Mouse (Mus musculus) lung, embryonic 15.5 days (tissue): ENCODE measurements around the gene Ctrb1. TPM values are rescaled to one million over a fixed set of nuclear protein-coding genes. Genes with fewer than 3 reads are reported as not detected.
"Not testable (repeated sequence)": the region's sequence is repeated elsewhere in the genome, so short reads cannot be mapped to it uniquely, and the experiment has no call there.

Source experiments
- ATAC-seq: fragments of 200-750 bp; cut with Nextera tagmentation; 2 replicates; pipeline ENCODE4 v1.8.0; 2017; ENCODE audit warnings: moderate number of reproducible peaks, borderline replicate concordance; ENCODE audit not compliant: low FRiP score, low TSS enrichment; ENCODE audit errors: extremely low read depth
- H3K27ac ChIP-seq: fragments of 300-500 bp; sonication (generic); 2 replicates; pipeline ENCODE4 v1.5.1; 2015; ENCODE audit warnings: moderate library complexity, mild to moderate bottlenecking, inconsistent platforms
- H3K27me3 ChIP-seq: fragments of 300-500 bp; sonication (generic); 2 replicates; pipeline ENCODE4 v1.6.1; 2015; ENCODE audit warnings: inconsistent platforms
- H3K36me3 ChIP-seq: fragments of 300-500 bp; sonication (generic); 2 replicates; pipeline ENCODE4 v1.6.1; 2015; ENCODE audit warnings: inconsistent platforms
- H3K4me1 ChIP-seq: fragments of 300-500 bp; sonication (generic); 2 replicates; pipeline ENCODE4 v1.6.1; 2015; ENCODE audit warnings: inconsistent platforms
- H3K4me2 ChIP-seq: fragments of 300-500 bp; sonication (generic); 2 replicates; pipeline ENCODE4 v1.6.1; 2015; ENCODE audit warnings: inconsistent platforms, mild to moderate bottlenecking, moderate library complexity
- H3K4me3 ChIP-seq: fragments of 300-500 bp; sonication (generic); 2 replicates; pipeline ENCODE4 v1.5.1; 2015; ENCODE audit warnings: mild to moderate bottlenecking, inconsistent platforms
- H3K9ac ChIP-seq: fragments of 300-500 bp; sonication (generic); 2 replicates; pipeline ENCODE4 v1.6.1; 2015; ENCODE audit warnings: inconsistent platforms
- H3K9me3 ChIP-seq: fragments of 300-500 bp; sonication (generic); 2 replicates; pipeline ENCODE4 v1.6.1; 2016; ENCODE audit warnings: inconsistent platforms
- WGBS: fragments of 180-500 bp; shearing (Covaris S2); methylation state at CpG from one replicate; pipeline ENCODE4 v1.1.7; 2015; 5-methylcytosine and 5-hydroxymethylcytosine counted together
- polyA plus RNA-seq: library from polyadenylated mRNA; unstranded; fragments of >200 nt; fragmentation: Nextera tagmentation; extraction: Ambion mirVana; gene quantifications from 2 replicates; pipeline ENCODE4 v1.2.1, GENCODE M21; 2015

Ctrb1 gene
- polyA plus RNA-seq, 1 experiment from 2014 or later = 0.17 TPM

DNA sequence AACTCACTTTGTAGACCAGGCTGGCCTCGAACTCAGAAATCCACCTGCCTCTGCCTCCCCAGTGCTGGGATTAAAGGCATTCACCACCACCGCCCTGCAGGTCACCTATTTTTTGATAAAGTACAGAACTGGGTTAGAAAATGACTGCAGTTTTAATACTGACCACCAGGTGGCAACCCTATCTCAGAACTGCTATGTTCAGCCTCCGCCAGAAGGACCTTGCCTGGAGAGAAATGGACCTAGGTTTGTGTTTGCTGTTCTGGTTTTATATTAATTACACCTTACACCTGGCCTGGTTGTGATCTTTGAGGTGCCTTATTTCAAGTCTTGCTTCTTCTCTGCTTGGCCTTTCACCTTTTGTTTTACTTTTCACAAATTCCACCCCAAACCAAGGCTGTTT, 12.7 kb downstream of the Ctrb1 start:
- no peak overlapping the region for H3K27ac ChIP-seq

DNA sequence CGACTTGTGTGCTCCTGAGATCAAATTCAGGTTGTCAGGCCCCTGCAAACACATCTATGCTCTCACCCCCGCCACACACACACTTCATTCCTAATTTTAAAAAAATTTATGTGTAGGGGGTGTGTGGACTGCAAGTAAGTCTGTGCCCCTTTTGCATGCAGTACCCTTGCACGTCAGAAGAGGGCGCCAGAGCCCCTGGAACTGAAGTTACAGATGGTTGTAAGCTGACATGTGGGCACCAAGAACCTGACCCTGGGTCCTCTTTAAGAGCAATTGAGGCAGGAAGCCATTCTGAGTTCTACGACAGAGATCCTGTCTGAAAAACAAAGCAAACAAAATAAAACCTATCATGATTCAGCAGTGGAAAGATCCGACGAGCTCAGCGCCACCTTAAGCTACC, 14.6 kb downstream of the Ctrb1 start:
- no peaks in the 10 kb centered on the region; the same call in 1 of the 2 replicates for H3K9me3 ChIP-seq
- H3K4me3 ChIP-seq = no peak overlapping the region
- WGBS = 76% methylated on average over 8 of the region's 8 CpGs
- ATAC-seq = no peak
- H3K36me3 ChIP-seq = 0 out of 2 replicates have a peak, but pooled peaks cover 2% of the 10 kb centered on the region
- no peaks in the 10 kb centered on the region for H3K4me1 ChIP-seq
- H3K27me3 ChIP-seq = no peaks in the 10 kb centered on the region
- no peak overlapping the region for H3K27ac ChIP-seq
- no peak overlapping the region for H3K4me2 ChIP-seq
- no peak overlapping the region for H3K9ac ChIP-seq

More for the DNA sequence above, 12.7 kb downstream of the Ctrb1 start:
- 0 out of 2 replicates have a peak, but pooled peaks have one; percentile 49 for ATAC-seq
- Histone ChIP-seq H3K36me3 (no peaks in the 10 kb centered on the region), H3K9me3 (no peaks in the 10 kb centered on the region; the same call in 1 of the 2 replicates), H3K9ac (no peak overlapping the region), H3K27me3 (no peaks in the 10 kb centered on the region), H3K4me2 (no peak overlapping the region), H3K4me1 (no peaks in the 10 kb centered on the region), H3K4me3 (no peak overlapping the region)
- WGBS = 16% methylated on average over 3 of the region's 3 CpGs

DNA sequence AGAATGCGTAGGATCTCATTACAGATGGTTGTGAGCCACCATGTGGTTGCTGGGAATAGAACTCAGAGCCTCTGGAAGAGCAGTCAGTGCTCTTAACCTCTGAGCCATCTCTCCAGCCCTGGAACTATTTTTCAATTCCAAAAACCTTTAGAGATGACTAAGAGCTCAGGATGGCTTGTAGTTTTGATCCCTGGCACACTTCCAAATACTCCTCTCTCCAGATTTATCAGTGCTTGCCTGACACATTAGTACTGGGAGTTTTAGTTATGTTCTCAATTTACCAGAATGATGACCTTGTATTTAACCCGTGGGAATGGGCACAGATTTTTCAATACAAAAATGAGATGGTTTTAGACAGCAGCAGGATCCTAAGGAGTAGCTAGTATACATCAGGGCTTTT, 24.1 kb downstream of the Ctrb1 start:
- ATAC-seq = no peak
- no peak overlapping the region for H3K4me2 ChIP-seq
- H3K4me1 ChIP-seq = no peaks in the 10 kb centered on the region
- H3K27ac ChIP-seq = no peak overlapping the region
- H3K9ac ChIP-seq = no peak overlapping the region
- 69% methylated on average over 2 of the region's 2 CpGs for WGBS
- H3K27me3 ChIP-seq = no peaks in the 10 kb centered on the region
- no peak overlapping the region for H3K4me3 ChIP-seq
- peaks cover 30% of the 10 kb centered on the region for H3K36me3 ChIP-seq
- H3K9me3 ChIP-seq = no peaks in the 10 kb centered on the region

DNA sequence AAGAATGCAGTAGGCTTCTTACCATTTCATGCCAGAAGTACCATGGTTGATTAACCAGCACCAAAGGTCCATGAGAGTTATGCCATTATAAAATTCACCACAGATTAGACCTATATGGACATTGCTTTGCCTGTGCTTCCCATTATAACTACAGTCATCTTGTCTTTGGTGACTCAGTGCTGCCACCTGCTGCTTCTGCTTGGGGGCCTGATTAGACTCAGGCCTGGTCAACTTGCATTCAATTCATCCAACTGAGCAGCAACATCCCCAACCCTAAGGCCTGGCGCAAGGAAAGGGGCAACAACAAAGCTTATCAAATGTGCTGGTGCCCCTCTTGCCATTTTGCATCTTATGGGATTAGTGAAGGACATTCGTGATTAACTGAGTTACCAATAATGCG, 28.3 kb downstream of the Ctrb1 start:
- Histone ChIP-seq H3K36me3 (0 out of 2 replicates have a peak, but pooled peaks cover 8% of the 10 kb centered on the region), H3K9me3 (no peaks in the 10 kb centered on the region), H3K9ac (no peak overlapping the region), H3K27ac (no peak overlapping the region), H3K27me3 (no peaks in the 10 kb centered on the region), H3K4me1 (no peaks in the 10 kb centered on the region), H3K4me2 (no peak overlapping the region), H3K4me3 (no peak overlapping the region)
- no peak for ATAC-seq
- 84% methylated on average over 3 of the region's 3 CpGs for WGBS

DNA sequence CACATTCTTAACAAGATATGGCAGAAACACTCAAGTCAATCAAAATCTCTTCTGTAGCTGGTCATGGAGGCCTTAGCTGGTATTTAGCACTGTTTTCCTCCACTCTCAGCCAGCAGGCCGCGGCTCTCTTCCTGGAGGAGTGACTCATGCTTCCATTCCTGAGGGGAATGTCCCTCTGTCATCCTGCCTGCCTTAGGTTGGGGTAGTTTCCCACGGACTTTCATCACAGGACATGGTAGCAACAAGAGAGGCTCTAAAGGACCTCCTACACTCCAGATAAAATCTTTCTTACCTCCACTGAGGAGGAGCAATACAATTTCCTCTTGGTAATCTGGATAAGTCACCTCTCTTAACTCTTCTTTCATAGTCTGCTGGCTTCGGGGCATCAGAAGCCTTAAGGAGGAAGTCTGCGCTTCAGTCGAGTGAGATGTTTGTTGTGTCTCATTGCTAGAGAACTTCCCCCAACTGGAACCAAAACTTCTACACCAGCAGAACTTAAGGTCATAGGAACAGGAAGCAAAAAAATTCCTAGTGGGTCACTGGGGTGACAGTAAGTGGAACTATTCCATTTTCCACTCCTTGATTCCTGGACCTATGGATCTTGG, 31.9 kb downstream of the Ctrb1 start:
- ATAC-seq = no peak
- 64% methylated on average over 6 of the region's 6 CpGs for WGBS
- H3K4me1 ChIP-seq = no peaks in the 10 kb centered on the region
- H3K36me3 ChIP-seq = 0 out of 2 replicates have a peak, but pooled peaks cover 8% of the 10 kb centered on the region
- H3K27me3 ChIP-seq = no peaks in the 10 kb centered on the region
- no peak overlapping the region for H3K27ac ChIP-seq
- H3K4me2 ChIP-seq = no peak overlapping the region
- no peak overlapping the region for H3K4me3 ChIP-seq
- no peak overlapping the region for H3K9ac ChIP-seq
- no peaks in the 10 kb centered on the region for H3K9me3 ChIP-seq

DNA sequence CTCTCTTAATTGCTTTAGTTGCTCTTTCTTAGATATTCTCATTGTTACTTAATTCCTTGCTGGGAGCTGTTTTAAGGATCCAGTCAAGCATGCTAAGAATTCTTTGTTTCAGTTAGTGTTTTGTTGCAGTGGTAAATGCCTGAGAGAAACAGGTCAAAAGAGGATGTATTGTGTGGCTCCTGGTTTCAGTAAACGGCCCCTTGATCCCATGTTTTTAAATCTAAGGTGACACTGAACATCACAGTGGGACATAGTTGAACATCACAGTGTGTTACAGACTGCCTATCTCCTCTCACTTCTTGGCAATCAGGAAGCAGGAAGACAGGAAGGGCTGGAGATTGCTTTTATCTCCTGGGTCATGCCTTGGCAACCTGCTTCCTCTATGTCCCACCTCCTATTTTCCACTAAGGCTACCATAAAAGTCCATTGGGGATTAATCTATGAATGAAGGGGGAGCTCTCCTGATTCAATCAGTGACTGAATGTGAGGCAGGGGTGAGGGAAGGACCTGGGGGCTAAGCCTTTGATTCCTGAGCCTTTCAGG, 33.4 kb downstream of the Ctrb1 start:
- Histone ChIP-seq H3K27me3 (no peaks in the 10 kb centered on the region), H3K4me3 (no peak overlapping the region), H3K4me2 (no peak overlapping the region), H3K9me3 (no peaks in the 10 kb centered on the region), H3K4me1 (no peaks in the 10 kb centered on the region), H3K9ac (no peak overlapping the region), H3K36me3 (0 out of 2 replicates have a peak, but pooled peaks cover 8% of the 10 kb centered on the region), H3K27ac (no peak overlapping the region)
- ATAC-seq = no peak
- WGBS = 58% methylated on average over 1 of the region's 1 CpGs

DNA sequence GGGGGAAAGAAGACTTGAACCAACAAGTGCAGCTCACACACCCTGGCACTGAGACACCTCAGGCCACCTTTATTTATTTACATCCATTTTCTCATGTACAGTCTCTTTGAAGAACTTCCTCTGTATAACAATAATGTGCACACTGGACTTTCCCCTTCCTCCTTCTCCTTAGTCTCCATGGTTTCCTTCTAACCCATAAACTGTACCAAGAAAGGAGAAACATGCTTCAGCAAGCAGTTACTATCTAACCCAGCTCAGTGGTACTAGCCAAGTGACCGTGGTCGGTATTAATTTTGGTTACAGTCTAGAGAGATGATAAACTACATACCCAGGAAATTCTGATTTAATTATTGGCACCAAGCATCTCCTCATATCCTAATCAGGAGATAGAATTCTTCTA, 37.3 kb downstream of the Ctrb1 start:
- Histone ChIP-seq H3K36me3 (no peaks in the 10 kb centered on the region), H3K27ac (no peak overlapping the region), H3K9me3 (no peaks in the 10 kb centered on the region), H3K4me3 (no peak overlapping the region), H3K27me3 (no peaks in the 10 kb centered on the region), H3K9ac (no peak overlapping the region), H3K4me1 (no peaks in the 10 kb centered on the region), H3K4me2 (no peak overlapping the region)
- ATAC-seq = no peak
- 84% methylated on average over 2 of the region's 2 CpGs for WGBS

DNA sequence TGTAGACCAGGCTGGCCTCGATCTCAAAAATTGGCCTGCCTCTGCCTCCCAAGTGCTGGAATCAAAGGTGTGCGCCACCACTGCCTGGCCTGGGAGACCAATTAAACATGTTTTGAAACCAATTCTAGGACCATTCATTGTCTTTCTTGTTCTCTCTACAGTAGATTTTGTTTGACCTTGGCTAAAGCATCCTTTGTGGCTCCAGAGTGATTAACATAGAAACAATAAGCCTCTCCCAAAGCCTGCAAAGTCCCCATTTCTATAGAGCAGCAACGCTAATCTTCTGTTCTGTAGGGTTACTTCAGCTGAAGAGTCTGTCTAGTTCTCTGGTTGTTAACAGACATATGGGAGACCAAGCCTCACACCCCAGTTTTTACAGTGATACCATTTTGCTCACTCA, 40.2 kb downstream of the Ctrb1 start:
- Histone ChIP-seq H3K4me2 (no peak overlapping the region), H3K36me3 (no peaks in the 10 kb centered on the region), H3K4me3 (no peak overlapping the region), H3K27ac (no peak overlapping the region), H3K27me3 (no peaks in the 10 kb centered on the region), H3K9ac (no peak overlapping the region), H3K9me3 (no peaks in the 10 kb centered on the region), H3K4me1 (no peaks in the 10 kb centered on the region)
- no peak for ATAC-seq
- 95% methylated on average over 3 of the region's 3 CpGs for WGBS

DNA sequence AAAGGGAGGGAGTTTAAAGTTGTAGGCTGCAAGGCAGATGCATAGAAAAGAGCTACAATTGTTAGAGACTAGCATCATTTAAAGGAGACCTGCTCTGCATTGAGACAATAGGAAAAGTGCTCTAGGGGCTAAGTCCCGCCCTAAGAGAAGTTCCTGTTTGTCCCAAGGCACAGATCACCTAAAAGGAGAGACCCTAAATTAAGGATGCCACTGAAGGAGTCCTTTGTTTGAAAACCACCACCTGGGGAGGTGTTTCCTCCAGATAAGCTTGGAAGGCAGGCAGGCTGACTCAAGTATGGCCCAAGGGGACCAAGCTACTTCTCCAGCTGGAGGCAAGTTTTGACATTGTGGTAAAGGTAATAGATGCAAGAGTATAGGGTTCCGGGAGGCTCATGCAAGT, 42.0 kb downstream of the Ctrb1 start:
- no peaks in the 10 kb centered on the region for H3K36me3 ChIP-seq
- H3K9ac ChIP-seq = no peak overlapping the region
- H3K9me3 ChIP-seq = no peaks in the 10 kb centered on the region
- no peak for ATAC-seq
- no peak overlapping the region for H3K4me2 ChIP-seq
- H3K4me3 ChIP-seq = no peak overlapping the region
- H3K4me1 ChIP-seq = peaks cover 3% of the 10 kb centered on the region; the same call in 1 of the 2 replicates
- 66% methylated on average over 2 of the region's 2 CpGs for WGBS
- no peak overlapping the region for H3K27ac ChIP-seq
- no peaks in the 10 kb centered on the region for H3K27me3 ChIP-seq

DNA sequence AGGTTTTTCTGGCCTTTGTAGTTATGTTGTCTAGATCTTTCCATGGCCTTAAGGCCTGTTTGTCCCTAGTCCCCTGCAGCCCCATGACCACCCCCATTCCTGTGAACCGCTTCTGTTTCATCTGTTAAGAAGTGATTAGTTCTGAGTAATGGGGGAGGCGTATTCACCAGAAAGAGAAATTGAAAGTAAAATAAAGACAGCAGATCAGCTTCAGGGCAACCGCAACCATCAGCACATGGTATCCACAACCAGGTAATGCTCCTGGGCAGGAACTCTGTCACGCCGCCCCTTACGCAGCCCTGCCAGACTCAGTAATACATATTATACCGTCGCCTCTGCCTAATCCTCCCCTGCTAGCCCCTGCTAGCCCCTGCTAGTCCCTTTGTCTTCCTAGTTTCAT, 45.1 kb downstream of the Ctrb1 start:
- Histone ChIP-seq H3K27me3 (no peaks in the 10 kb centered on the region), H3K9ac (no peak overlapping the region), H3K4me2 (no peak overlapping the region), H3K4me3 (no peak overlapping the region), H3K9me3 (no peaks in the 10 kb centered on the region), H3K27ac (no peak overlapping the region), H3K4me1 (peaks cover 13% of the 10 kb centered on the region), H3K36me3 (no peaks in the 10 kb centered on the region)
- WGBS = 94% methylated on average over 8 of the region's 8 CpGs
- no peak for ATAC-seq

DNA sequence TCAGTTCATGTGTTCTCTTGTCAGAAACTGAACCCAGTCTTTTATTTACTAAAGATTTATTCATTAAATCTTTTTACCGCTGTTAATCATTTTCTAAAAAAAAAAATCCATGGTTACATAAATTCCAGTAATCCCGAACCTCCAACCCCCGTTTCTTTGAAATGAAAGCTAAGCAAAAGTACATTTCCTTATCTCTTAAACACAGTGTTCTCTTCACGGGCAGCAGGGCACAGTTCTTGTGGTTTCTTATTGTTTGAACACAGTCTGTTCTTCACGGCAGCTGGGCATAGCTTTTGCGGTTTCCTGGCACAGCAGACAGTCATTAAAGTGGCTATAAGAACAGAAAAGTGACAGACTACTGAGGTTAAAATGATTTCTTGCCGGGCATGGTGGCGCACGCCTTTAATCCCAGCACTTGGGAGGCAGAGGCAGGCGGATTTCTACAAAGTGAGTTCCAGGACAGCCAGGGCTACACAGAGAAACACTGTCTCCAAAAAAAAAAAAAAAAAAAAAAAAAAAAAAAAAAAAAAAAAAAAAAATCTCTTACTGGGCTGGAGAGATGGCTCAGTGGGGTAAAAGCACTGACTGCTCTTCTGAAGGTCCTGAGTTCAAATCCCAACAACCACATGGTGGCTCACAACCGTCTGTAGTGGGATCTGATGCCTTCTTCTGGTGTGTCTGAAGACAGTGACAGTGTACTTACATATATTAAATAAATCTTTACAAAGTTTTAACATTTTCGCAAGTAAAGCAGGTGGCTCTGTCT, 46.3 kb downstream of the Ctrb1 start:
- not testable (repeated sequence) for H3K9me3 ChIP-seq, ATAC-seq, H3K27me3 ChIP-seq, H3K36me3 ChIP-seq
- Histone ChIP-seq H3K9ac (peak overlapping the region; percentile 96), H3K4me1 (peaks cover 13% of the 10 kb centered on the region), H3K27ac (peak overlapping the region; percentile 97), H3K4me2 (peak overlapping the region; percentile 70), H3K4me3 (peak overlapping the region; percentile 97)
- 47% methylated on average over 12 of the region's 12 CpGs for WGBS
